Mouse (Mus musculus) intestine, embryonic 16.5 days (tissue): Measurements from ENCODE around the gene Itgb5. TPM values are rescaled to one million over a fixed set of nuclear protein-coding genes. Genes with fewer than 3 reads are reported as not detected.

Source experiments
- ATAC-seq: fragments of 200-750 bp; cut with Nextera tagmentation; 2 replicates; pipeline ENCODE4 v1.8.0; 2017; ENCODE audit warnings: moderate TSS enrichment, moderate library complexity
- H3K27ac ChIP-seq: fragments of 300-500 bp; sonication (generic); 2 replicates; pipeline ENCODE4 v1.5.1; 2014; ENCODE audit warnings: mild to moderate bottlenecking, low read length
- H3K27me3 ChIP-seq: fragments of 300-500 bp; sonication (generic); replicated peaks from 2 replicates; pipeline ENCODE4 v1.6.1; 2014; ENCODE audit warnings: low read length, control low read depth, mixed read lengths; ENCODE audit not compliant: control insufficient read depth, insufficient read depth
- H3K36me3 ChIP-seq: fragments of 300-500 bp; sonication (generic); 2 replicates; pipeline ENCODE4 v1.6.1; 2014; ENCODE audit warnings: low read length, control low read depth; ENCODE audit not compliant: control insufficient read depth, insufficient read depth
- H3K4me1 ChIP-seq: fragments of 300-500 bp; sonication (generic); 2 replicates; pipeline ENCODE4 v1.6.1; 2014; ENCODE audit warnings: low read length, control low read depth, mixed read lengths; ENCODE audit not compliant: control insufficient read depth, insufficient read depth
- H3K4me2 ChIP-seq: fragments of 300-500 bp; sonication (generic); 2 replicates; pipeline ENCODE4 v1.6.1; 2014; ENCODE audit warnings: low read depth, low read length, control low read depth
- H3K4me3 ChIP-seq: fragments of 300-500 bp; sonication (generic); 2 replicates; pipeline ENCODE4 v1.5.1; 2014; ENCODE audit warnings: mild to moderate bottlenecking, low read length
- H3K9ac ChIP-seq: fragments of 300-500 bp; sonication (generic); 2 replicates; pipeline ENCODE4 v1.6.1; 2014; ENCODE audit warnings: low read depth, low read length
- H3K9me3 ChIP-seq: fragments of 300-500 bp; sonication (generic); 2 replicates; pipeline ENCODE4 v1.6.1; 2016; ENCODE audit warnings: low read length, control low read depth; ENCODE audit not compliant: control insufficient read depth
- WGBS: fragments of 180-500 bp; shearing (Covaris S2); extraction: QIAGEN DNeasy Blood & Tissue Kit; methylation state at CpG from one replicate; pipeline ENCODE4 v1.1.7; 2014; 5-methylcytosine and 5-hydroxymethylcytosine counted together
- polyA plus RNA-seq: library from polyadenylated mRNA; unstranded; fragments of >200 nt; fragmentation: Nextera tagmentation; extraction: Ambion mirVana; gene quantifications from 2 replicates; pipeline ENCODE4 v1.2.1, GENCODE M21; 2015

Gene Itgb5
- polyA plus RNA-seq, 1 experiment from 2014 or later, result 9.3 TPM

- ATAC-seq, result no peak
- H3K4me3 ChIP-seq, result no peak overlapping the region
- no peak overlapping the region for H3K4me2 ChIP-seq
- H3K9ac ChIP-seq, result no peak overlapping the region
- H3K27me3 ChIP-seq, result no peaks in the 10 kb centered on the region
- H3K36me3 ChIP-seq, result no peaks in the 10 kb centered on the region
- H3K4me1 ChIP-seq, result peaks cover 35% of the 10 kb centered on the region
- H3K9me3 ChIP-seq, result no peaks in the 10 kb centered on the region
- WGBS, result 64% methylated on average over 12 of the region's 12 CpGs
- H3K27ac ChIP-seq, result no peak overlapping the region
These were observed 109.1 kb downstream of the Itgb5 start for GRCm38 (mm10) chr16:33938311-33939132.

GRCm38 (mm10) chr16:33939133-33939531 is 109.7 kb downstream of the Itgb5 start:
- Histone ChIP-seq H3K27ac (no peak overlapping the region), H3K4me3 (no peak overlapping the region), H3K9ac (no peak overlapping the region), H3K9me3 (no peaks in the 10 kb centered on the region), H3K4me1 (peaks cover 32% of the 10 kb centered on the region), H3K36me3 (no peaks in the 10 kb centered on the region), H3K27me3 (no peaks in the 10 kb centered on the region), H3K4me2 (no peak overlapping the region)
- WGBS, result 76% methylated on average over 2 of the region's 2 CpGs
- no peak for ATAC-seq

DNA sequence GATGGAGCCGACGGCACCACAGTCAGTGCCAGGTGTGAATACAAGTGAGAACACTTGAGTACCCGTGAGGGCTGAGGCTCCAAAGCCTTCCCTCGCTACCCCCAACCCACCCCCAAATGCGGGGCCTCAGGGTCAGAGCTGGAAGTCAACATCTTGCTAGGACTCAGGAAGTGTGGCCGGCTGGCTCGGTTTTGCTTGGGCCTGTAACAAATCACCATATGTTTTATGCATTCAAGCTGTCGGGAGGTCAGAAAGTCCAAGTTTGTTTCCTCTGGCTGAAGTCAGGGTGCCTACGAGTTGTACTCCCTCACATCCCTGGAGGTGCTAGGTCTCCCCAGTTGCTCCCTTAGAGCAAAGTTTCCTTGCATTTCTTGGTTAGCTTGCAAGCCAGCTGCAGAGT is 110.2 kb downstream of the Itgb5 start:
- no peaks in the 10 kb centered on the region for H3K9me3 ChIP-seq
- H3K36me3 ChIP-seq, result no peaks in the 10 kb centered on the region
- H3K4me1 ChIP-seq, result peaks cover 29% of the 10 kb centered on the region
- no peak overlapping the region for H3K9ac ChIP-seq
- 53% methylated on average over 9 of the region's 9 CpGs for WGBS
- no peak overlapping the region for H3K4me3 ChIP-seq
- H3K27me3 ChIP-seq, result no peaks in the 10 kb centered on the region
- no peak for ATAC-seq
- no peak overlapping the region for H3K27ac ChIP-seq
- no peak overlapping the region for H3K4me2 ChIP-seq

DNA sequence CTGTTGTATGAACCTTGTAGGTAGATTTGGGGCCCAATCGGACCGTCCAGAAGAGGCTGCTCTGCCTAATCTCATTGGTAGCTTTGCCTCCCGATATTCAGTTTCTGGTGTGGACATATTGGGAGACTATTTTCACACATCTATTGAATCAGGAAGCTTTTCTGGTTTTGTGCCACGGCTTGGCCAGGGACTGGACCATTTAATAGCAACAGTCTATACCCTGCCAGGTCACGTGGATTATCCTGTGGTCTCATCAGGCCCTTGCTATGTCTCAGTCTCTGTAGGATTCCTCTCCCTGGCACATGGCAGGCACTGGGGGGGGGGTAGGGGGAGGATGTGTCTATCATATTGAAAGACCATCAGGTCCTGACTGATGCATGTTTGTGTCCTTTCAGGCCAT is 110.6 kb downstream of the Itgb5 start:
- H3K9ac ChIP-seq, result no peak overlapping the region
- H3K4me3 ChIP-seq, result no peak overlapping the region
- H3K27ac ChIP-seq, result no peak overlapping the region
- no peak overlapping the region for H3K4me2 ChIP-seq
- WGBS, result 79% methylated on average over 5 of the region's 5 CpGs
- H3K27me3 ChIP-seq, result no peaks in the 10 kb centered on the region
- ATAC-seq, result no peak
- peaks cover 31% of the 10 kb centered on the region for H3K4me1 ChIP-seq
- no peaks in the 10 kb centered on the region for H3K36me3 ChIP-seq
- H3K9me3 ChIP-seq, result no peaks in the 10 kb centered on the region

DNA sequence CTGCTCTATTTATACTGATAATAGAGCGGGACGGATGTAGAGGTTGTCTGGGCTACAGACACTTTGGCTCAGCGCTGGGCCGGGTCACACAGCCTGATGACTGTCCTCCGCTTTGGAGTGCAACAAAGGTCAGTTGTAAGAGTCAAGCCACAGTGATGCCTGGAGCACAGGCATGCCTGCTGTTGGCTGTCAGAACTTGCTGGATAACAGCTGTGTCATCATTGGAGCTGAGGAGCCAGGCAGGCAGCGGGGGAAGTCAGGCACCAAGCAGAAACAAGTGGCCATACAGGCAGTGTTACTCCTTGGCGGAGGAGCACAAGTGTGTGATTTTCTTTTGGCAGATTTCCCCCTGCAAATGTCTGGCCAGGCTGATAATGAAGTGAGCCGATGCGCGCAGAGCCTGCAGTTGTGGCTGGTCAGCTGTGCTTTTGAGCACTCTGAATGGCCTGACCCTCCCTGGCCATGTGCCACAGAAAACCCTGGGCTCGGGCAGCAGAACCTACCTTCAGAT is 111.9 kb downstream of the Itgb5 start:
- Histone ChIP-seq H3K27ac (peak overlapping the region; percentile 23), H3K36me3 (no peaks in the 10 kb centered on the region), H3K4me1 (peaks cover 33% of the 10 kb centered on the region), H3K9ac (no peak overlapping the region), H3K4me3 (no peak overlapping the region), H3K9me3 (no peaks in the 10 kb centered on the region), H3K27me3 (no peaks in the 10 kb centered on the region), H3K4me2 (no peak overlapping the region)
- WGBS, result 30% methylated on average over 11 of the region's 11 CpGs
- ATAC-seq, result peak; percentile 48

GRCm38 (mm10) chr16:33942341-33942740 is 112.9 kb downstream of the Itgb5 start:
- no peak for ATAC-seq
- H3K9ac ChIP-seq, result no peak overlapping the region
- peaks cover 33% of the 10 kb centered on the region for H3K4me1 ChIP-seq
- H3K4me2 ChIP-seq, result no peak overlapping the region
- no peaks in the 10 kb centered on the region for H3K36me3 ChIP-seq
- H3K4me3 ChIP-seq, result no peak overlapping the region
- WGBS, result 62% methylated on average over 11 of the region's 11 CpGs
- H3K9me3 ChIP-seq, result no peaks in the 10 kb centered on the region
- H3K27me3 ChIP-seq, result no peaks in the 10 kb centered on the region
- H3K27ac ChIP-seq, result 0 out of 2 replicates have a peak overlapping the region, but pooled peaks have one; percentile 29

- Histone ChIP-seq H3K27me3 (no peaks in the 10 kb centered on the region), H3K36me3 (no peaks in the 10 kb centered on the region), H3K9ac (no peak overlapping the region), H3K9me3 (no peaks in the 10 kb centered on the region), H3K27ac (no peak overlapping the region), H3K4me2 (no peak overlapping the region), H3K4me3 (no peak overlapping the region), H3K4me1 (peaks cover 33% of the 10 kb centered on the region)
- no peak for ATAC-seq
- 97% methylated on average over 6 of the region's 6 CpGs for WGBS
These were observed 113.9 kb downstream of the Itgb5 start for GRCm38 (mm10) chr16:33943388-33943787.

DNA sequence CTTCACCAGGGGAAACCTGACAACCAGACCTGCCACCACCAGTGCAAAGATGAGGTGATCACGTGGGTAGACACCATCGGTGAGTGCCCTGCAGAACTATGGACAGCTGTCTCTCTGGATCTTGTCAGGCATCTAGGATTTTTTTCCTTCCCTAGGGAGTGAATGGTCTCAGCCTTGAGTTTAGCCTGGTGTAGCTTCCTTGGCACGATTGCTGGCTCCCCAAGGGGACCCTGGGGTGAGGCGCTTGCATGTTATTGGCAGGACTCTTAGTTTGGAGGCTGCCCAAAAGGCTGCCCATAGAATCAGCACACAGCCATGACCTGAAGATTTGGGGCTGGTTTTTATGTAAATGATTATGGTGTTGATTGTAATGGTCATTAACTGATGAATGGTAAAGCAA is 114.7 kb downstream of the Itgb5 start:
- Histone ChIP-seq H3K4me3 (no peak overlapping the region), H3K4me2 (no peak overlapping the region), H3K36me3 (no peaks in the 10 kb centered on the region), H3K27me3 (no peaks in the 10 kb centered on the region), H3K9ac (no peak overlapping the region), H3K27ac (no peak overlapping the region), H3K9me3 (no peaks in the 10 kb centered on the region), H3K4me1 (peaks cover 27% of the 10 kb centered on the region)
- ATAC-seq, result no peak
- 68% methylated on average over 4 of the region's 4 CpGs for WGBS

GRCm38 (mm10) chr16:33944772-33945171 is 115.3 kb downstream of the Itgb5 start:
- Histone ChIP-seq H3K27me3 (no peaks in the 10 kb centered on the region), H3K4me1 (peaks cover 27% of the 10 kb centered on the region), H3K36me3 (no peaks in the 10 kb centered on the region), H3K4me3 (no peak overlapping the region), H3K9me3 (no peaks in the 10 kb centered on the region), H3K27ac (no peak overlapping the region), H3K9ac (no peak overlapping the region), H3K4me2 (no peak overlapping the region)
- WGBS, result 27% methylated on average over 6 of the region's 6 CpGs
- ATAC-seq, result no peak
